Mouse (Mus musculus): Measurements from ENCODE around the gene Arid3b.
A peak's percentile ranks its signal among the peaks of the same experiment; 100 is the strongest.

Arid3b gene

DNA sequence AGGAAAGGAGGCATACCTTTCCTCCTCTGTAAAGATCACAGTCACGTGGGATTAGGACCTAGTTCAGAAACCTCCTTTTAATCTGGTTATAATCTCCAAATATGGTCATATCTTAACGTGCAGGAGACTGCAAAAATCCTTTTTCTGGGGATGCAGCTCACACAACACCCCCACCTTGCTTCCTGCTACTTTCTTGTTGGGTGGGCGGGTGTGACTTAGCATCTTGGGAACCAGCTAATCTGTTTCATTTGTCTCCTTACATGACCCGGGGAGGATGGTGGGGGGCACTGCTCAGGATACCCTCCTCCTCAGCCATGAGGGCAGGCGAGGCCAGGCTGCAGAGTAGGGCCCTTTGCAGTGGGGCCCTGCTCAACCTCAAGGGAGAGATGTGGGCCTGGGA, 61.6 kb downstream of the Arid3b start:
- DNase-seq, result no peak

- DNase-seq, result no peak
Measured at GRCm38 (mm10) chr9:57774168-57774567, 62.4 kb downstream of the Arid3b start.

- no peak for DNase-seq
Measured at GRCm38 (mm10) chr9:57773754-57774153, 62.8 kb downstream of the Arid3b start.

- DNase-seq, result no peak
Measured at GRCm38 (mm10) chr9:57770836-57771235, 65.8 kb downstream of the Arid3b start.

DNA sequence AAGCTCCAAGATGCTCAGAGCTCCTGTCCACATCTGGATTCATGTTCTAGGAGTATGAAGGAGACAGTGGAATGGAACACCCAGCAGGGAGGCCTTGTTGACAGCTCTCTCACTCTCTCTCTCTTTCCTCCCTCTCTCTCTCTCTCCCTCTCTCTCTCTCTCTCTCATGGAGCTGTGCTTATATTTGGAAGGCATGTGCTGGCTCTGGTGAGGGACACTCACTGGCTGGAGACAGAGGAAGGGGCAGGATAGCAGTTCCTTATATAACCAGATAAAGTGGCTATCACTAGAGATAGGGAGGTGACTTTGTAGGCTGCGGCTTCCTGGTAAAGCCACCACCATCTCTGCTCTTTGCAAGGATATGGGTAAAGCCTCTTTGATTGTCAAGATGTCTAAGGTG, 66.4 kb downstream of the Arid3b start:
- DNase-seq, result no peak

- DNase-seq, result no peak
Measured at GRCm38 (mm10) chr9:57769539-57770069, 67.0 kb downstream of the Arid3b start.

DNA sequence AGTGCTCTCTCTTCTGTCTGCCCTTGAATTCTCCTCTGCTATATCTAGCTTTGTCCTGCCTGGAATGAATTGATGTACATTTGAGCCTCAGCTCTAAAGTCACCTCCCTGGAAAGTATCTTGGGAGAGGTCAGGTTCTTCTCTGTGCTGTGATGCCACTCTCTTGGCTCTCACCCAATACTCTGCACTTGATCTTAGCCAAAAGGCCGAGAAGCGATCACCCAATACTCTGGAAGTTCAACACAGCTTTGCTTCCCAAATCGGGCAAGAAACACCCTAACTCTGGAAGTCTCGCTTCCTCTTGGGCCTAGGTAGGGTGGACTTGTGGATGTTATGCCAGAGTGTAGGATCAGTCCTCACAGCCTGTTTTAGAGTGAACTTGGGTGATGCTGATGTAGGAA, 69.4 kb downstream of the Arid3b start:
- no peak for DNase-seq

GRCm38 (mm10) chr9:57766431-57766830, 70.2 kb downstream of the Arid3b start:
- DNase-seq, result no peak

GRCm38 (mm10) chr9:57765364-57766351, 70.9 kb downstream of the Arid3b start, which contains the start of gene Clk3:
Gene Clk3 (minus strand): TSS chr9:57765860.
- peak; percentile 76 to 77 for DNase-seq

GRCm38 (mm10) chr9:57764974-57765363, 71.6 kb downstream of the Arid3b start:
- peak; percentile 89 to 94 for DNase-seq

GRCm38 (mm10) chr9:57764147-57764973, 72.2 kb downstream of the Arid3b start:
- peak; percentile 66 to 70 for DNase-seq

GRCm38 (mm10) chr9:57762563-57762991, 74.0 kb downstream of the Arid3b start:
- DNase-seq, result peak; percentile 76 to 80

DNA sequence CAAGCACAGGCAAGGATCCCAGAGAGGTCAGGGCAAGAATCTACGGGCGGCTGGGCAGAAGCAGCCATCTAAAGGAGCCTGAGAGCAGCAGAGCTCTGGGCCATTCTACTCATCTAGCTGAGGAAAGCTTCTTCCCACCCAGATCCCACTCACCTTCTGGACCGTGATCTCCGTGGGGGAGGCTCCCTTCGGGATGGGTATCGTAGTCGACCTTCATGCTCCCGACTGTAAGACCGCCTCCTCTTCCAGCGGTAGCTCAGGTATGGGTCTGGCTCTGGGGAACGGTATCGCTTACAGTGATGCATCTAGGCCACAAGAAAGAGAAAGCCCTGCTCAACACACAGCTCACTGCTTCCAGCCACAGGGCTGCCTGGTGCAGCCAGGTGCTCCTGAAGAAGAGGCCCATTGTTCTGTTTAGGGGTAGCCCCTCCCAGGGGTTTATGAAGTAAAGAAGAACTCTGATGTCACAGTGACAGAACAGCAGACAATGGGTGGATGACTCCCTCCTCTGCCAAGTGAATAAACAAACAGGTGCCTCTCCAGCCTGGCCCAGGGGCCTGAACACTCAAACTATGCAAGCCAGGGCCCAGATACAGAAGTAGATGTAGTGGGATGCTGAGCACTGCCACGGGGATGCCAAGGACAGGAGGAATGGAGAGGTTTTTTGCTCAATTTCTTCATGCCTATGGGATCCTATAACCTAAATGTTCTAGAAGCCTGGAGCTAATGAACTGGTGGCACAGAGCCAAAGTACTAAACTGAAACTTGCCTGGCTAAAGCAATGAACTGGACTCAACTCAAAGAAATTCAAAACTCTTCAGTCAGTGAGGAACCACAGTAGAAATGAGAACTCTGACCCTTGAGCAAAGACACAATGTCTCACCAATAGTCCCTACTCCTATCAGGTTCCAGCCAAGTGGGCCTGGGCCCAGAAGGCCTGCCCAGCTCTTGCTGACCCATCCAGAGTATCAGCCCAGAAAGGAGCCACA, 74.7 kb downstream of the Arid3b start:
- DNase-seq, result no peak

DNA sequence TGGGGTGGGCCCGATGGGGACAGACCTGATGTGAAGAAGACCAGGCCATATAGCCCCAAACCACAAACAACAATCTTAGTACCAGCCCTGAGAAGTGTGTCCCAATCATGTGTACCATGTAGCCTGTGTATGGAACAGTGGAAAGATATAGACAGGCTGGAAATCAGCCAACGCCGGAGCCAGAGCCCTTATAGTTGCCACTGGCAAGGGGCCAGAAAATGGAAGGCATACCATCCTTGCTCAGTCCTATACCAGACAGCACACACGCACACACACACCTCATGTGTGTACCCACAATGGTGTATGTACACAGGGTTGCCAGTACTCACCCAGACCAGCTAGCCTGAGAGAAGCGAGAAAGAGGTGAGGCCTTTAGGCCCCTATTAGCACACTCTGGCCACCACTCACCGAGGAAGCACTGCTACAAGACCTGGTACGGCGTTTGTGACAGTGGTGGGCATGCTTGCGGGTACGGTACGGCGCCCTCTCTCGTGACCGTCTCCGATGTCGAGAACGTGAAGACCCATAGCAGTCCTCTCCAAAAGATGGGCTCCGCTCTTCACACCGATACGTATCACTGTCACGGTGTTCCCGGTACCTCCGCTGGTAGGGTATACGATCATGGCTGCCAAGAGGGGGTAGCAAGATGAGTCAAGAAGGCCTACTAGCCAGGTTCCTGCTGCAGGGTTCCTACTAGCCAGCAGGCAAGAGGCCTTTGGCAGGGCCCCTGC, 76.0 kb downstream of the Arid3b start:
- no peak for DNase-seq

GRCm38 (mm10) chr9:57759289-57759688, 77.3 kb downstream of the Arid3b start:
- DNase-seq, result peak; percentile 89 to 90

DNA sequence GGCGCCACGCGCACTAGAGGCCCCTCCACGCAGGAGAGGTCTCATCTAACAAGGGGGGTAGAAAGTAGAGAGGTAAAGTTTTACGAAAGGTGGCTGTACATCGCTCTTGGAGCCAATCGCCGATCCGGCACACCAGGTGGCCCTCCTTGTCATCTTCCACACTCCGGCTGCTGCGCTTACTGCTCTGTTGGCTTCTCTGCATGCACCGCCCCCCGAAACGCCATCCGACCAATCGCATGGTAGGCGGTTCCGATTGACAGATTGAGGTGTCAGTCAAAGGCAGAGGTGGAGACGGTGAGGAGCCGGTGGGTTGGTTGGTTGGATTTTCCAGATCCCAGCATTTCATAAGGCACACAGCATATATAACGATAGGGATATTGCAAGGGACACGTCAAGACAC, 78.1 kb downstream of the Arid3b start:
- peak in 1 of 2 experiments; percentile 41 for DNase-seq

DNA sequence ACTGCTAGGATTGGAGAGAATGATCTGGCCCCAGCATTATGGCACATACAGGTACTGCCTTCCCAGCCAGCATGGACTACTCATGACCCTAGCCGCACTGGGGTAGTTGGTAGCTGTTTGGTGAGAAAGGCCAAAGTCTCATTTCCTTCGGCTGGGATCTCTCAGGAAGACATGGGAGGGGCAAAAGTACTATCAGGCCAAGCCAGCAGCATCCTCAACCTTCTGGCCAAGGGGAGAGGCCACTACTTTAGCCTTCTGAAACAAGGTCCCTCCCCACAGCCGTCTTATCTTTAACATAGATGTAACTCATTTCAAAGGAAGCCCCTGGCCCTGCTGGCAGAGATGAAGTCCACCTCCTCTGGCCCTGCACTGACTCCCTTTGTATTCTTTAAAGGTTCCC, 79.0 kb downstream of the Arid3b start:
- DNase-seq, result no peak

DNA sequence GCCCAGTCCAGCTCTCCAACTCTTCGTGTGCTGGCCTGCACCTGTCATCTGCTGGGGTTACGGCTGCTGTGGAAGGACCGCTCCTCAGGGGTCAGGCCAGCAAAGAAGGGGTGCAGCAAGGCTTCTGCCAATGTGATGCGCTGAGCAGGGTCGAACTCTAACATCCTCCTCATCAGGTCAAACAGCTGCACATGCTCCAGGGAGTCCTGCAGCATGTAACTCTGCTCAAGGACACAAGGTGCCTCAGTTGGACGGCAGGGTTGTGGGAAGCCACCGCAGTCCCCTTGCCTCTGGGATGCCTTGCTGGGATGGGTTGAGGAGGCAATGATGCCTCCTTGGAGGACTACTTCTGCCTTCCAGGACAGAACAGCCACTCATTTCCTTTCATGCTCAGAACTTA, 85.7 kb downstream of the Arid3b start:
- DNase-seq, result no peak

GRCm38 (mm10) chr9:57748831-57749230, 87.8 kb downstream of the Arid3b start:
- no peak for DNase-seq

DNA sequence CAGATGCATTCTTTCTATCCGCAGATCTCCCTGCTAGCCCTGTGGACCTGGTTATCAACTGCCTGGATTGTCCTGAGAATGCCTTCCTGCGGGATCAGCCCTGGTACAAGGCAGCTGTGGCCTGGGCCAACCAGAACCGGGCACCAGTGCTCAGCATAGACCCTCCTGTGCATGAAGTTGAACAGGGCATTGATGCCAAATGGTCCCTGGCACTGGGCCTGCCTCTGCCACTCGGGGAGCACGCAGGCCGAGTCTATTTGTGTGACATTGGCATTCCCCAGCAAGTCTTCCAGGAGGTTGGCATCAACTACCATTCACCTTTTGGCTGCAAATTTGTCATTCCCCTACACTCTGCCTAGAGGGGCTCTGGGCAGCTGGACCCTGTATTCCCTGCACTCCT, 88.5 kb downstream of the Arid3b start:
- peak; percentile 76 for DNase-seq

GRCm38 (mm10) chr9:57747067-57747466, 89.5 kb downstream of the Arid3b start:
- DNase-seq, result no peak

Measured in cerebellum, postnatal 36 days (tissue).